Mouse (Mus musculus) hindbrain, embryonic 13.5 days (tissue): ENCODE measurements around the gene Psme2. TPM values are rescaled to one million over a fixed set of nuclear protein-coding genes. Genes with fewer than 3 reads are reported as not detected.

ENCODE experiments used
- polyA plus RNA-seq: library from polyadenylated mRNA; unstranded; fragments of >200 nt; fragmentation: Nextera tagmentation; extraction: Ambion mirVana; gene quantifications from 2 replicates; pipeline ENCODE4 v1.2.1, GENCODE M21; 2015

Gene Psme2
- polyA plus RNA-seq, 1 experiment from 2014 or later: 215 TPM

Other genes starting within 250 kb of the Psme2 start
- 24.4 and 30.9 TPM in 2 replicates for gene Dhrs4, start 112.4 kb downstream of the Psme2 start, polyA plus RNA-seq
- gene Carmil3, start 100.5 kb downstream of the Psme2 start, polyA plus RNA-seq: 21.6 and 22.1 TPM in 2 replicates
- gene Cpne6, start 80.7 kb downstream of the Psme2 start, polyA plus RNA-seq: 2.4 and 2.5 TPM in 2 replicates
- gene Nrl, start 66.1 kb downstream of the Psme2 start, polyA plus RNA-seq: 0.05 and 0.10 TPM in 2 replicates
- gene Pck2, start 50.8 kb downstream of the Psme2 start, polyA plus RNA-seq: 20.7 and 21.5 TPM in 2 replicates
- 124 and 130 TPM in 2 replicates for gene Dcaf11, start 31.1 kb downstream of the Psme2 start, polyA plus RNA-seq
- gene A730061H03Rik, start 30.7 kb downstream of the Psme2 start, polyA plus RNA-seq: 0.71 and 2.0 TPM in 2 replicates
- gene Fitm1, start 15.5 kb downstream of the Psme2 start, polyA plus RNA-seq: 0.40 and 0.54 TPM in 2 replicates
- gene Psme1, start 13.0 kb downstream of the Psme2 start, polyA plus RNA-seq: 188 TPM in 2 replicates
- 15.7 and 20.4 TPM in 2 replicates for gene Emc9, start 5.8 kb downstream of the Psme2 start, polyA plus RNA-seq
- gene Rnf31, start 595 bp upstream of the Psme2 start, polyA plus RNA-seq: 18.8 and 20.8 TPM in 2 replicates
- 9.0 and 10.0 TPM in 2 replicates for gene Irf9, start 12.5 kb upstream of the Psme2 start, polyA plus RNA-seq
- gene Rec8, start 26.9 kb upstream of the Psme2 start, polyA plus RNA-seq: 15.1 and 16.0 TPM in 2 replicates
- 86.1 and 96.7 TPM in 2 replicates for gene Ipo4, start 44.8 kb upstream of the Psme2 start, polyA plus RNA-seq
- 2.2 and 2.8 TPM in 2 replicates for gene Gm49378, start 46.8 kb upstream of the Psme2 start, polyA plus RNA-seq
- gene Tm9sf1, start 52.7 kb upstream of the Psme2 start, polyA plus RNA-seq: 58.5 and 65.8 TPM in 2 replicates
- 0.41 and 0.43 TPM in 2 replicates for gene Tssk4, start 59.1 kb upstream of the Psme2 start, polyA plus RNA-seq
- gene Mdp1, start 69.4 kb upstream of the Psme2 start, polyA plus RNA-seq: 74.7 and 77.5 TPM in 2 replicates
- 51.1 and 52.9 TPM in 2 replicates for gene Gmpr2, start 80.8 kb upstream of the Psme2 start, polyA plus RNA-seq
- gene Nedd8, start 81.0 kb upstream of the Psme2 start, polyA plus RNA-seq: 585 and 628 TPM in 2 replicates
- gene Tinf2, start 90.7 kb upstream of the Psme2 start, polyA plus RNA-seq: 28.0 and 31.8 TPM in 2 replicates
- gene Tgm1, start 122.8 kb upstream of the Psme2 start, polyA plus RNA-seq: 0.19 and 0.47 TPM in 2 replicates
- gene Rabggta, start 131.2 kb upstream of the Psme2 start, polyA plus RNA-seq: 56.4 and 57.0 TPM in 2 replicates
- gene Dhrs1, start 154.6 kb upstream of the Psme2 start, polyA plus RNA-seq: 77.4 and 79.2 TPM in 2 replicates
- gene Nop9, start 154.6 kb upstream of the Psme2 start, polyA plus RNA-seq: 28.7 and 33.5 TPM in 2 replicates
- gene Cideb, start 167.3 kb upstream of the Psme2 start, polyA plus RNA-seq: 0.25 TPM in 2 replicates
- 0.43 and 0.56 TPM in 2 replicates for gene Ltb4r2, start 170.3 kb upstream of the Psme2 start, polyA plus RNA-seq
- gene Ltb4r1, start 174.8 kb upstream of the Psme2 start, polyA plus RNA-seq: 0.32 and 0.74 TPM in 2 replicates
- gene Adcy4, start 193.0 kb upstream of the Psme2 start, polyA plus RNA-seq: 5.3 and 6.0 TPM in 2 replicates
- gene Ripk3, start 197.8 kb upstream of the Psme2 start, polyA plus RNA-seq: 2.6 and 3.7 TPM in 2 replicates
- 10.8 and 12.0 TPM in 2 replicates for gene Nfatc4, start 232.0 kb upstream of the Psme2 start, polyA plus RNA-seq